Mouse (Mus musculus) embryonic fibroblast, embryonic 13.5 days (primary cell): Measurements from ENCODE around the gene Rcor1.

Experiments used
- CTCF ChIP-seq: IDR thresholded peaks from 2 replicates; pipeline ENCODE4 v1.5.1; 2011; ENCODE audit warnings: mild to moderate bottlenecking, control low read depth, low read length, moderate library complexity, borderline replicate concordance; ENCODE audit not compliant: insufficient read depth
- POLR2A ChIP-seq: IDR thresholded peaks from 2 replicates; pipeline ENCODE4 v1.6.1; 2011; ENCODE audit warnings: low read depth, mild to moderate bottlenecking, control low read depth, low read length, moderate library complexity

GRCm38 (mm10) chr12:111097036-111097435 is 57.9 kb downstream of the Rcor1 start:
- no peak for TF ChIP-seq CTCF
- TF ChIP-seq POLR2A, result no peak
